Mouse (Mus musculus) Muller cell, postnatal 12 days (primary cell): ENCODE measurements around the gene Cyp2w1.

Experiments used
- DNase-seq: peaks from one replicate; pipeline ENCODE4 v3.0.0-alpha.2; 2015; ENCODE audit errors: inconsistent ontology term

Gene Cyp2w1

GRCm38 (mm10) chr5:139403692-139404260 lies 51.4 kb downstream of the Cyp2w1 start:
- no peak for DNase-seq

DNA sequence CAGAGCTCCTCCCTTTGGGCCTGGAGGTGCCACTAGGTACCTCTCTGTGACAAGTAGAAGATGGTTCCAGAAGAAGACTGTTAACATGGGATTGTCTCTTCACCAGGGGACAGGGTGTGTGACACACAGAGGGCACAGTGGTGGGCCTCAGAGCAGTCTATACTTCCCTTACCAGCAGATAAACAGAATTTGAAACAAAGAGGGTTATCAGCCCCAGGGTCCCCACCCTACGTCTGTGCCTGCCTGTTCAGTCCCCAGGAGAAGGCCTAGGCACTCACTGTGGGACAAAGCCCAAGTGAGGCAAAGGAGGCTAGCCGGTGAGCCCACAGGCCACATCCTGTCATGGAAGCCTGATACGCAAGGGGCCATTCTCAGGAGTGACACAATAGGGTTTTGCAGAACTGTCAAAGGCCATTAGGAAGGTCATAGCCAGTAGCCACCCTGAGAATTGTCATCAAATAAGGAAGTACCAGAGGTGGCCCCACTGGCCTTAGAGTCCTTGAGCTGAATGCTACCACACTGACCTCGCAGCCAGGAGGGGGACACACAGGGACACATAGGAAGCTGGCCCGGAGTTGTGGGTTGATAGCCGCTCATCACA lies 52.5 kb downstream of the Cyp2w1 start, which contains the start of gene C130050O18Rik:
Gene C130050O18Rik (plus strand): TSS at position 480 of the 601 bp plus-strand sequence.
- DNase-seq = no peak

- DNase-seq = no peak
These were observed 53.1 kb downstream of the Cyp2w1 start for GRCm38 (mm10) chr5:139405478-139405877.

GRCm38 (mm10) chr5:139405953-139406352 lies 53.5 kb downstream of the Cyp2w1 start:
- no peak for DNase-seq
